Mouse (Mus musculus) bone marrow macrophage, adult 2 months (primary cell): ENCODE measurements around the gene Xpnpep3.

Source experiments
- CTCF ChIP-seq: IDR thresholded peaks from 2 replicates; pipeline ENCODE4 v1.5.1; 2012; ENCODE audit warnings: low read depth, mild to moderate bottlenecking, low read length, moderate library complexity
- POLR2A ChIP-seq: IDR thresholded peaks from 2 replicates; pipeline ENCODE4 v1.6.1; 2012; ENCODE audit warnings: mild to moderate bottlenecking, low read depth, low read length, borderline replicate concordance

GRCm38 (mm10) chr15:81359421-81359820 is 40.5 kb upstream of the Xpnpep3 start:
- TF ChIP-seq CTCF: no peak
- no peak for TF ChIP-seq POLR2A
